ENCODE assay signal across 8 mouse cellular contexts in genomic region chr11:44211871-44212441, GRCm38 (mm10).
DNase-seq lines count a peak whose midpoint lies in the region; ATAC-seq and TF ChIP-seq lines count a peak whose summit lies in the region.

No protein-coding gene starts in this region.

- no peak overlapping the region for H3K4me3 ChIP-seq in spleen, adult 2 months (ENCODE audit: extremely low read depth, insufficient read depth, insufficient read length)
- H3K4me3 ChIP-seq in liver, postnatal 0 days (ENCODE audit: low read depth, low read length): no peak overlapping the region

- no peak for ATAC-seq in liver, postnatal 0 days
- no peak for ATAC-seq in erythroblast, adult 5-6 weeks (replicated peaks; ENCODE audit: low FRiP score, poor library complexity, severe bottlenecking)

- H3K36me3 ChIP-seq in spleen, adult 2 months (ENCODE audit: control insufficient read depth, insufficient read depth, low read length): no peaks in the 10 kb centered on the region
- no peaks in the 10 kb centered on the region for H3K36me3 ChIP-seq in liver, postnatal 0 days (replicated peaks; ENCODE audit: insufficient read depth, low read length)

- H3K27me3 ChIP-seq in spleen, adult 2 months (ENCODE audit: control insufficient read depth, insufficient read depth, low read length): no peaks in the 10 kb centered on the region
- no peaks in the 10 kb centered on the region for H3K27me3 ChIP-seq in liver, postnatal 0 days (ENCODE audit: insufficient read depth, low read length)

- TF ChIP-seq EP300 in liver, postnatal 0 days (IDR thresholded peaks at IDR 0.05; ENCODE audit: low read depth): no peak

- no peak overlapping the region for H3K4me2 ChIP-seq in liver, postnatal 0 days (ENCODE audit: low read depth, low read length)

- H3K9ac ChIP-seq in liver, postnatal 0 days (replicated peaks): no peak overlapping the region

- no peaks in the 10 kb centered on the region for H3K4me1 ChIP-seq in spleen, adult 2 months (ENCODE audit: control insufficient read depth, insufficient read depth, insufficient read length)
- H3K4me1 ChIP-seq in liver, postnatal 0 days (ENCODE audit: insufficient read depth): no peaks in the 10 kb centered on the region

- DNase-seq in spleen, adult 2 months (ENCODE audit: low read depth in 1 of 2, low spot score in 2 of 2): no peak
- no peak for DNase-seq in spleen, postnatal 14 days (ENCODE audit: low spot score in 2 of 2)
- peak; percentile 55 for DNase-seq in brain, adult 2 months (ENCODE audit: low read depth, low spot score)
- peak; percentile 5 to 20 for DNase-seq in frontal cortex, postnatal 14 days (ENCODE audit: low spot score in 2 of 2)
- peak; percentile 46 for DNase-seq in kidney, adult 18-20 months
- peak; percentile 34 for DNase-seq in liver, postnatal 0 days
- peak; percentile 11 for DNase-seq in retina, postnatal 7 days (ENCODE audit: low read depth, low spot score)

- no peaks in the 10 kb centered on the region for H3K9me3 ChIP-seq in liver, postnatal 0 days (ENCODE audit: low read length)

- H3K27ac ChIP-seq in spleen, adult 2 months (ENCODE audit: insufficient read depth, low read length): no peak overlapping the region
- no peak overlapping the region for H3K27ac ChIP-seq in liver, postnatal 0 days (ENCODE audit: low read depth)

- TF ChIP-seq CTCF in spleen, adult 2 months (IDR thresholded peaks at IDR 0.05; ENCODE audit: extremely low read depth, insufficient read depth, insufficient read length, insufficient replicate concordance): peak; percentile 26; the same call in 1 of the 2 replicates
- peak; percentile 73 for TF ChIP-seq CTCF in liver, postnatal 0 days (IDR thresholded peaks at IDR 0.05; ENCODE audit: low read depth)

- WGBS in spleen, adult 2 months: 55% methylated on average over 9 of the region's 9 CpGs
- WGBS in liver, postnatal 0 days (ENCODE audit: insufficient replicate concordance): 54% methylated on average over 9 of the region's 9 CpGs

- no peak for TF ChIP-seq POLR2A in spleen, adult 2 months (IDR thresholded peaks at IDR 0.05; ENCODE audit: low read depth, low read length)

Comparison
In these comparisons a context has a peak if more than half of its experiments do, and no peak if none do; other contexts are left out.
1. DNase-seq: peak in brain, adult 2 months (single experiment), frontal cortex, postnatal 14 days (2 of 2), kidney, adult 18-20 months (single experiment), liver, postnatal 0 days (single experiment) and retina, postnatal 7 days (single experiment); none in spleen, adult 2 months (0 of 2) and spleen, postnatal 14 days (0 of 2).